Mouse (Mus musculus) ES-E14 (cell line): ENCODE measurements around the gene Gmip.

Experiments
- HCFC1 ChIP-seq: IDR thresholded peaks from 2 replicates; pipeline ENCODE4 v1.6.1; 2012; ENCODE audit warnings: low read length, inconsistent platforms, borderline replicate concordance; ENCODE audit not compliant: insufficient read depth
- ZC3H11A ChIP-seq: IDR thresholded peaks from 2 replicates; pipeline ENCODE4 v1.6.1; 2012; ENCODE audit warnings: low read depth, mild to moderate bottlenecking, inconsistent platforms, low read length, borderline replicate concordance

DNA sequence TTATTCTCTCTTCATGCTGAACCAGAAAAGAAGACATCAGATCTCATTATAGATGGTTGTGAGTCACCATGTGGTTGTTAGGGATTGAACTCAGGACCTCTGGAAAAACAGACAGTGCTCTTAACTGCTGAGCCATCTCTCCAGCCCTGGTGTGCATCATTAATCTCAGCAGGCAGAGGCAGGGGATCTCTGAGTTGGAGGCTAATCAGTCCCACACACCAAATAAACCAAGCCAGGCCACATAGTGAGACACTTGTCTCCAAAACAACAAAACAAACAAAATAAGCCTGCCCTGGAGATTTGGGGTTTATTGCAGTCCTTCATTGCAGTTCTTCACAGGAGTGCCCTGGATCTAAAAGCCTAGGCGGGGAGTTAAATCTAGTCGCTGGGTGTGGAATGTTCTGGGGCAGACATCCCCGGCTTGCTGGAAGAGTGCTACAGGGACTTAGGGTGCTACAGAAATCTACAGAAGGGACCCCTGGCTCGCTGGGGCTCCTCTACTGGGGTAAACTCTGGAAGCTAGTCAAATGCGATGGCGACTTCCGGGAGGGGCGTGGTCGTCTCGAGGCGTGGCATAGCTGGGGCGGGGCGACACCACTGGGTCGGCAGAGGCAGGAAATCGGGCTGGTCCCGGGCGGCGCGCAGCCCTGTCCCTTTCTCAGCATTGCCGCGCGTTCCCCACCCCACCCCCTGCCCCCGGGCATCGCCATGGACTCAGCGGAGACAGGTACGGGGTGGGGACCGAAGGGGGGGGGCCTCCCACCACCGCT, at the start of gene Gmip:
- TF ChIP-seq ZC3H11A (no peak; the same call in 1 of the 2 replicates), HCFC1 (no peak)
